Mouse (Mus musculus): Measurements from ENCODE around the gene Socs1.

The Socs1 gene

DNA sequence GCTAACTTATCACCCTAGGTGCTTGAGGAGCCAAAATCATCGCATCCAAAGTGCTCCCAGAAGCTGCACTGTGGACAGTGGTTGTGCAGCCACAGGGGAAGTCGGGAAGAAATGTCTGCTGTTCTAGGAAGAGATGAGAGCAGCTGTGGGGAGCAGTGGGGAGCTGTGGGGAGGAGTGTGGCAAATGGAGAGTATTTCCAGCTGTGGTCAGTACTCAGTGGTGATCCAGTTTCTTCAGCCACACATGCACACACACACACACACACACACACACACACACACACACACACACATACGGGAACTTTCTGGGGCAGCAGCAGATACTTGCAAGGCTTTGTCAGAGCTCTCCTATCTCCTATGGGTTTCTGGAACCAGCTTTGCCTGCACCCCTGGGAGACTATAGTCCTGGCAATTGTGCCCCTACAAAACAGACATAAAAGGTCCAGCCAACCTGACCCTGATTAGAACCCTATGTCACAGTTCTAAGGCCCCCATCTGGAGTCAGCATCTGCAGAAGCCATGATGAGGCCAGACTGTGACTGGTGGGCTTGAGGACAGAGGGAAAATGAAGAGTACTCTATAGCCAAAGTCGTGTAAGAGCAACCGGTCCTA lies 22.7 kb downstream of the Socs1 start:
- DNase-seq: no peak

DNA sequence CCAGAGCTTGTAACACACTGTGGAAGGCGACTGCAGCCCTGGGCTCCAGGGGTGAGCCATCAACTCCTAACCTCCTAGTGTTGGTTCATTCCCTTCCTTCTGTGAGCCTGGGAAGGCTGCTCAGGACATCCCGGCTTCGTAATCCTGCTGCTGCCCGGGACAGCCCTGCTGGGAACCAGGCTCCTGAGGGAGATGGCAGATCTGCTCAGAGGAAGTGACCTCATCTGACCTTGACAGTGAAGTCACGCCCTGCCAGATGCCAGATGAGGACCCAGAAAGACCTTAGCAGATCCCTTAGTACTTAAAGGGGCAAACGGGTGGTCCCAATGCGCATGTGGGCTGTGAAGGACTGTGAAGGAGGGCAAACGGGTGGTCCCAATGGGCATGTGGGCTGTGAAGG lies 24.2 kb downstream of the Socs1 start:
- DNase-seq: no peak

DNA sequence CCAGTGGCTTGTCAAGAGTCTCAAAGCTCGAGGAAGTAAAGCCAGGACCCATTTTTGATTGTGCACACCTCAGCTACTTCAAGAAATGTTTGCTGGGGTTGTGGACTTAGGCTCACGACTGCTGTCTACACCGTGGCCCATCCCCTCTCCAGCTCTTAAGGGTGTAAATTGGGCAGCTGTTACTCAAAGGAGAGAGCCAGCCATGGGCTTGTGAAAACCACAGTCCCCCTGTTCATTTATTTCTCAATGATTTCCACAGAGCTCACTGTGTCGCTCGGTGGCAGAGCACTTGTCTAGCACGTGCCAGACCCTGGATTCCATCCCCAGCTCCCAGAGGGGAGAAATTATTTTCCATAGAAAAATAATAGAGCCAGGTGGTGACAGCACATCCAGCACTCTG lies 29.2 kb downstream of the Socs1 start:
- no peak for DNase-seq

GRCm38 (mm10) chr16:10754521-10755296 lies 30.6 kb downstream of the Socs1 start:
- DNase-seq: no peak

DNA sequence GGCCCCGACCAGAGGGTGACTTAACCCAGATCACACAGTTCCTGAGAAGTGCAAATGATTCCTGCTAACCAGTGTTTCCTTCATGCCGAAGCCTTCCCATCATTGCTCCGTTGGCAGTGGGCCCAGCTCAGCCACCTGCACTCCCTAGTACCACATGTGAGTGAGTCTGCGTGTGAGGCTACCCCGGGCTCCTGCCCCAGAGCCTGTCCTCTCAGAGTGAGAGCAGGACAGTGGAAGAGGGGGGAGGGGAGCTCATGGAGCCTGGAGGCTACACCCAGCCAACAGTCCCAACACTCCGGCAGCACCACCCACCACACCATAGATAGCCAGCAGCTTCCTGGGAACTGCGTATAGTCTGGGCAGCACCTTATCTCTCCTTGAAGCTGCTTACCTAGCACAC lies 35.5 kb downstream of the Socs1 start:
- DNase-seq: peak; percentile 82 to 86

- no peak for DNase-seq
Measured at GRCm38 (mm10) chr16:10749226-10749625, 36.1 kb downstream of the Socs1 start.

GRCm38 (mm10) chr16:10741082-10741481 lies 44.3 kb downstream of the Socs1 start:
- no peak for DNase-seq

GRCm38 (mm10) chr16:10739854-10740398 lies 45.4 kb downstream of the Socs1 start:
- DNase-seq: no peak

DNA sequence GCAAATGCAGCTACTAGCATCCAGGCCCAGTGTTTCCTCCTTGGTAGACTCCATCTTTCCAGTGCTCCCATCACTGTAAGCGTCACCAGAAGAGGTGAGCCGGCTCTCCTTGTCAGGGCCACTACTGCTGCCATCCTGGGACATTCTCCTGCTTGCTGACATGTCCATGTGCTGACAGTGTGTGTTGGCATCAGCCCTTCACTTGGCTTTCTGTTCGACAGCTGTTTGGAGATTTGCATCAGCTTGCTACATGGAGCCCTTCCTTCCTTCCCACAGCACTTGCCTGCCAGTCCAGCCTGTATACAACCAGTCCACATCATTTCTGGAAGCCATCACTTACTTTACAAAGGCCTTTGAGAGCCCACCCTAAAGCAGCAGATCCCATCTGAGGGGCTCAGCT lies 46.5 kb downstream of the Socs1 start:
- no peak for DNase-seq

DNA sequence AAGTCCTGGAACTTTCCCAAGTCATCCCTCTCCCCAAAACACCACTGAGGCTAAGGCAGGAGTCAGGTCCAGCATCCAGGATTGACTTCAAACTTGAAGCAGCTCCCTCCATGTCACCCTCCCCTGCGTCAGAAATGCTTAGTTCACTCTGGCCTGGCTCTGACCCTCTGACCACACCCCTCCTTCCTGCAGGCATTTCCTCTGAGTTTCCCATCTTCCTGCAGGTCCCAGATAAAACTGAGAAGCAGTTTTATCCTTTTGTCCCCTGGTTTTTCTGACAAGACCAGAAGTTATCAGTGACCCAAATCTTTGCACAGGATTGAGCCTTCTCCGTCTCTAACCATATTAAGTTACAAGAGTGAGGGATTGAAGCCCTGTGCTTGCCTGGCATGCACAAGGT lies 47.8 kb downstream of the Socs1 start:
- no peak for DNase-seq

- no peak for DNase-seq
Measured at GRCm38 (mm10) chr16:10736364-10736763, 49.0 kb downstream of the Socs1 start.

- no peak for DNase-seq
Measured at GRCm38 (mm10) chr16:10735781-10736180, 49.6 kb downstream of the Socs1 start.

GRCm38 (mm10) chr16:10732421-10732820 lies 52.9 kb downstream of the Socs1 start:
- no peak for DNase-seq
